Mouse (Mus musculus) limb, embryonic 13.5 days (tissue): ENCODE measurements around the gene 1700018F24Rik. TPM values are rescaled to one million over a fixed set of nuclear protein-coding genes. Genes with fewer than 3 reads are reported as not detected.

Source experiments
- ATAC-seq: fragments of 200-750 bp; cut with Nextera tagmentation; 2 replicates; pipeline ENCODE4 v1.8.0; 2017; ENCODE audit warnings: low read depth, moderate number of reproducible peaks, moderate TSS enrichment; ENCODE audit not compliant: low FRiP score
- H3K27ac ChIP-seq: fragments of 300-500 bp; sonication (generic); 2 replicates; pipeline ENCODE4 v1.5.1; 2015; ENCODE audit warnings: inconsistent platforms, mild to moderate bottlenecking, moderate library complexity
- H3K27me3 ChIP-seq: fragments of 300-500 bp; sonication (generic); 2 replicates; pipeline ENCODE4 v1.6.1; 2015; ENCODE audit warnings: mild to moderate bottlenecking, inconsistent platforms
- H3K36me3 ChIP-seq: fragments of 300-500 bp; sonication (generic); 2 replicates; pipeline ENCODE4 v1.6.1; 2015; ENCODE audit warnings: inconsistent platforms, mild to moderate bottlenecking, moderate library complexity
- H3K4me1 ChIP-seq: fragments of 300-500 bp; sonication (generic); 2 replicates; pipeline ENCODE4 v1.6.1; 2015; ENCODE audit warnings: inconsistent platforms
- H3K4me2 ChIP-seq: fragments of 300-500 bp; sonication (generic); replicated peaks from 2 replicates; pipeline ENCODE4 v1.6.1; 2015; ENCODE audit warnings: inconsistent platforms, mild to moderate bottlenecking, moderate library complexity
- H3K4me3 ChIP-seq: fragments of 300-500 bp; sonication (generic); 2 replicates; pipeline ENCODE4 v1.5.1; 2015; ENCODE audit warnings: moderate library complexity, mild to moderate bottlenecking, inconsistent platforms
- H3K9ac ChIP-seq: fragments of 300-500 bp; sonication (generic); 2 replicates; pipeline ENCODE4 v1.6.1; 2015; ENCODE audit warnings: mild to moderate bottlenecking, inconsistent platforms
- H3K9me3 ChIP-seq: fragments of 300-500 bp; sonication (generic); 2 replicates; pipeline ENCODE4 v1.6.1; 2016; ENCODE audit warnings: inconsistent platforms
- WGBS: fragments of 180-500 bp; shearing (Covaris S2); methylation state at CpG from one replicate; pipeline ENCODE4 v1.1.7; 2015; 5-methylcytosine and 5-hydroxymethylcytosine counted together
- polyA plus RNA-seq: library from polyadenylated mRNA; unstranded; fragments of >200 nt; fragmentation: Nextera tagmentation; extraction: Ambion mirVana; gene quantifications from 2 replicates; pipeline ENCODE4 v1.2.1, GENCODE M21; 2015

Gene 1700018F24Rik
- polyA plus RNA-seq, 1 experiment from 2014 or later: not detected

DNA sequence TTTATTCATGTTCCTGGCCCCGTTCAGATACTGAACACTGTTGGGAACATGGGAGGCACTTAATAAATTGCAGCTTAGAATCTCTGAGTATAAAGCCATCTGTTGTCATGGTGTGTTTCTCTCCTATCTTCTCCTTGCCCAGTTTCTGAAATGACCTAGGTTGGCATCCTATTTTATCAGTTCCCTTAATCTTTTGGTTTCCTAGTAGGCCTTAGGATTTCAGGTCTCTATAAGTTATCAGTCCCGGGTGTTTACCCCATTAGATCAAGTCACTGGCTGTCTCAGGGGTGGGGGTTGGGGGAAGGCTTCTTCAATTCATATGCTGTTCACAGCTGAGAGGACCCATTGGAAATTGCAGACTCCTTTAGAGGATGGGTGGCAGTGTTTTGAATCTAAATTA, 42.0 kb downstream of the 1700018F24Rik start:
- Histone ChIP-seq H3K4me3 (peak overlapping the region; percentile 77), H3K9ac (peak overlapping the region; percentile 88), H3K4me1 (peaks cover 10% of the 10 kb centered on the region), H3K36me3 (peaks cover 16% of the 10 kb centered on the region), H3K27me3 (no peaks in the 10 kb centered on the region), H3K27ac (no peak overlapping the region), H3K4me2 (peak overlapping the region; percentile 89), H3K9me3 (no peaks in the 10 kb centered on the region)
- ATAC-seq: no peak
- 69% methylated on average over 2 of the region's 2 CpGs for WGBS

DNA sequence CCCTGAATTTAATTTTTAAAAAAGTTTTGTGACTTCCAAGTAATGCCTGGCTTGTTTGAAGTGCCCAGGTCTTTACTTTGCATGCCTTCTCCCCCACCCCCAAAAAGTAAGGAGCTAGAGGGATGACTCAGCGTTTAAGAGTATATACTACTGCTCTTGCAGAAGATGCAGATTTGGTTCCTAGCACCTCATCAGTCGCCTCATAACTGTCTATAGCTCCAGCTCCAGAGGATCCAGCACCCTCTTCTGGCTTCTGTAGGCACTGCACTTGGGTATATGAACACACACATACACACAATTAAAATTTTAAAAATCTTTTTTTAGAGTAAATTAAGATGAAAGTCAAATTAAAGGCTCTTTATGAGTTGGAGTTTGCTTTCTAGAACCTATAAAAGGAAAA, 45.4 kb downstream of the 1700018F24Rik start:
- Histone ChIP-seq H3K27me3 (no peaks in the 10 kb centered on the region), H3K4me3 (no peak overlapping the region), H3K9ac (no peak overlapping the region), H3K9me3 (no peaks in the 10 kb centered on the region), H3K27ac (no peak overlapping the region), H3K4me2 (no peak overlapping the region), H3K4me1 (peaks cover 10% of the 10 kb centered on the region), H3K36me3 (peaks cover 40% of the 10 kb centered on the region)
- WGBS: 97% methylated on average over 2 of the region's 2 CpGs
- no peak for ATAC-seq

DNA sequence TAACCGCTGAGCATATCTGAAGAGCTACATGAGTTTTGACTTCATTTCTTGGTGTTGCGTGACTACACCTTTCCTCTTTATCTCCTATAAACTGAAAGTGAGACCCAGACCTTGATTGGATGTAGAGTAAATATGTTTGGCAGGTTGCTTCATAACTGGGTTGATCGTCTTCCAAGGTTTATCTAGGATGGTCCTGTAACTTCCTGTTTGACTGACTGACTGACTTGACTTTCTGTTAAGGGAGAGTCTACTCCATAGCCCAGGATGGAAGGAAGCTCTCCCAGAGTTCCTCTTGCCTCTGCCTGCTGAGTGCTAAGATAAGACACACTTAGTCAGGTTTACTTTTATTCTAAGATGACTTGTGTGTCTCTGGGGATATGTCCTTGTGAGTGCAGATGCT, 47.1 kb downstream of the 1700018F24Rik start:
- no peaks in the 10 kb centered on the region for H3K9me3 ChIP-seq
- WGBS: 92% methylated on average over 3 of the region's 3 CpGs
- H3K9ac ChIP-seq: no peak overlapping the region
- H3K27ac ChIP-seq: no peak overlapping the region
- no peak overlapping the region for H3K4me2 ChIP-seq
- H3K4me3 ChIP-seq: no peak overlapping the region
- no peaks in the 10 kb centered on the region for H3K27me3 ChIP-seq
- peaks cover 4% of the 10 kb centered on the region for H3K4me1 ChIP-seq
- no peak for ATAC-seq
- peaks cover 56% of the 10 kb centered on the region for H3K36me3 ChIP-seq

Other genes with a start within 250 kb of the 1700018F24Rik start
- gene Smurf1, start 77.1 kb upstream of the 1700018F24Rik start, polyA plus RNA-seq: 19.5 and 19.9 TPM in 2 replicates
- not detected in 2 replicates for gene Gm4871, start 10.2 kb upstream of the 1700018F24Rik start, polyA plus RNA-seq
- 139 and 141 TPM in 2 replicates for gene Arpc1a, start 40.8 kb downstream of the 1700018F24Rik start, polyA plus RNA-seq
- 0.10 TPM in 1 of 2 replicates, not detected in the other for gene Kpna7, start 41.0 kb downstream of the 1700018F24Rik start, polyA plus RNA-seq
- 250 and 255 TPM in 2 replicates for gene Arpc1b, start 71.2 kb downstream of the 1700018F24Rik start, polyA plus RNA-seq
- gene Pdap1, start 97.2 kb downstream of the 1700018F24Rik start, polyA plus RNA-seq: 137 and 139 TPM in 2 replicates
- 218 and 225 TPM in 2 replicates for gene Bud31, start 97.4 kb downstream of the 1700018F24Rik start, polyA plus RNA-seq
- 19.2 and 20.2 TPM in 2 replicates for gene Ptcd1, start 124.1 kb downstream of the 1700018F24Rik start, polyA plus RNA-seq
- 55.6 and 58.1 TPM in 2 replicates for gene Cpsf4, start 124.2 kb downstream of the 1700018F24Rik start, polyA plus RNA-seq
- gene Atp5j2, start 149.1 kb downstream of the 1700018F24Rik start, polyA plus RNA-seq: 649 and 683 TPM in 2 replicates
- 11.0 and 11.3 TPM in 2 replicates for gene Zkscan14, start 158.9 kb downstream of the 1700018F24Rik start, polyA plus RNA-seq
- 16.3 and 17.1 TPM in 2 replicates for gene Zkscan5, start 161.6 kb downstream of the 1700018F24Rik start, polyA plus RNA-seq
- gene Zfp655, start 188.7 kb downstream of the 1700018F24Rik start, polyA plus RNA-seq: 33.8 and 34.1 TPM in 2 replicates
- gene Zscan25, start 237.5 kb downstream of the 1700018F24Rik start, polyA plus RNA-seq: 0.59 and 0.79 TPM in 2 replicates